Mouse (Mus musculus) telencephalon, adult 2 months (tissue): ENCODE data around the gene Pwp1.
"Not testable (repeated sequence)": the region's sequence is repeated elsewhere in the genome, so short reads cannot be mapped to it uniquely, and the experiment has no call there.

ENCODE experiments used
- DNase-seq: peaks from one replicate; pipeline ENCODE4 v3.0.0-alpha.2; 2011; ENCODE audit warnings: low read depth, low spot score

Gene Pwp1

GRCm38 (mm10) chr10:85829085-85829853, at the start of gene Pwp1:
TSS of gene Pwp1 (plus strand) at chr10:85829494.
- DNase-seq: peak; percentile 38

DNA sequence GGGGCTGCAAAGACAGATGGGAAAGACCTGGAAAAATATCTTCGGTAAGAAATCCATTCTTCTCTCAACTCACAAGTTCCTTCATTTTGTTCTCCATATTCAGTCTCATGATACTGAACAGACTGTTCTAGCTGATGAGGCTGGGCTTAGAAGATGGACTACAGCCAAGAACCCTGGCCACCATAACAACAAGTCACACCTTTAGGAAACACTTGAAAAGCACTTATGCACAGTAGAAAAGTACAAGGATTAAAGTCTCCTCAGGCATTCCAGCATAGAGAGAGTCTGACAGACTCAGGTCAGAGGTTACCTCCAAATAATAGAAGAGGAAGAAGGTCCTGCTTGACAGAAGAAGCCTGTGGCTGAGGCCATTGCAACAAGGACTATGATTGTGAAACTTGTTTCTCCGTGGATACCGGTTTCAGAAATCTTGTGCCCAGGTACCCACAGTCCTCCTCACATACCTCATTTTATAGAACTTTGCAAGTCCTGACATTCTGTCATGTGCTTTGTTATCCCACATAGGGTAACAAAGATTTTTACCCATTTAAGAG, 7.1 kb upstream of the Pwp1 start:
- not testable (repeated sequence) for DNase-seq

DNA sequence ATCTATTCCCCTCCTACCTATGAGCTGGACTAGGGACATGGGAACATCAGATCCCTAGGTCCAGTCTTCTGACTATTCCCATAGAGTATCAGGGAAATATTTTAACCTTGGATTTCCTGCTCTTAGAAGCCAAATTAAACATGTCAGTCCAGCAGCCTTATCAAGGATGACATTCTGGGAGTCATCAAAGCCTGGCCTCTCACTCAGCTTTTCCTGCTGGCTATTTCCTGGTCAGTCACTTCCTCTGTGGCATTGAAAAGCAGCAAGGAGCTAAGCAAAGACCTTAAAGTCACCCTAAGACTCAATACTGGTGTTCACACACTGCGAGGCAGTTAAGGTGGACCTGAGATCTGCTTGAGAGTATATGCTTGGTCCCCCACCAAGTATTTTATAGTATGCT, 5.5 kb upstream of the Pwp1 start:
- DNase-seq: not testable (repeated sequence)

DNA sequence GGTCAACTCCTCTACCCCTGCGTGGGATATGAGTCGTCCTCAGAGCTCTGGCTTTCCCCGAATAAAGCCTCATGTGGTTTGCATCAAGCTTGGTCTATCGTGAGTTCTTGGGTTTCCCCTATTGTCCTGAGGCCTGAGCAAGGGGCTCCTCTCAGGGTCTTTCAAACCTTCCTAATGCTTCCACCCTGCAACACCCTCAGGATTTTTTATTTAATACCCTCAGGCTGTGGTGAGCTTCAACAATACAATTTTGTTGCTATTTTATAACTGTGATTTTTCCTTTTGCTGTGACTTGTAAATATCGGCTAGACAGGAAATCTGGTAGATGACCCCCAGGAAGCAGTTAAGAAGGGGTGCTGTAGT, 591 bp upstream of the Pwp1 start:
- DNase-seq: not testable (repeated sequence)

- DNase-seq: no peak
These were observed 17.0 kb downstream of the Pwp1 start for GRCm38 (mm10) chr10:85846105-85846862.

DNA sequence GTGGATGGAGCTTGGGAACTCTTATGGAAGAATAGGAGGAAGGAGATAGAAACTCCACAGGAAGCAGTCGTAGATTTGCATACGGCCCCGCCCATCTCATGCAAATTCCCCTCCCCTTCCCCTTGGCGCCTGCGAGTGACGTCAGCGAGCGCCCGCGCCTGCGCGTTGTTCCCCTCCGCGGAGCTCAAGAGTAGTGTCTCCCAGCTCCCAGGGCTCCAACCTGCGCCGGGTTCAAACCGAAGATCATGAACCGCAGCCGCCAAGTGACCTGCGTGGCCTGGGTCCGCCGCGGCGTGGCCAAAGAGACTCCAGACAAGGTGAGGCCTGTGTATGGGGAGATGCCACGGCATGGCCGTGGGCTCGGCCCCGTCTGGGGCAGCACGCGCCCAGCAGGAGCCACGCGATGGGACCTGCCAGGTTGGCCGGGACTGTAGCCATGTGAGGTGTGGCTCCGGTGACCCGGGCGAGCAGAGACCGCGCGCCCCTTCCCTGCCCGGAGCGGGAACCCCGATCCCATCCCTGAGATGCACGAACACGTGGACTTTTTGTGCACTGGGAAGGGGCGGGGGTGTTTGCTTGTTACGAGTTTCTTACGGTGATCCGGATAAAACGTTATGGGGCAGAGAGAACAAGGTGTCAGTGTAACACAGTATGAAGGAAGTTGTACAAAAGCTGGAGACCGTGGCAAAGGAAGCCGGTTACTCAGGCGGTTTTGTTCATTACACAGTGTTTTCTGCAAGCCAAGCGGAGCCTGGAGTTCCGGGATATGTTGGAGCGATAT, 42.6 kb downstream of the Pwp1 start:
- DNase-seq: peak; percentile 88

DNA sequence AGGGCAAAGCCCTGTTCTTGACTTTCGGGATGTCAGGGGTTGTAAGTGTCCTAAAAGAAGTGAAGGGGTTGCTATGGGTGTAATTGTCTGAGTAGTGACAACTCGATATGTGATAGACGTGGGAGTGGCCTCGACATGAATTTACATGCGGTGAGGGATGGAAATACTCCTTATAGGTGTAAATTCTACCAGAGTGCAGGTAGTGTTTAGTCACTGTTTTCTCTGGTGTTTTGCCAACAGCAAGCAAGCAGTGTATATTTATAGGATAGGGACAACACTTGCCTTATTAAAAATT, 43.1 kb downstream of the Pwp1 start:
- DNase-seq: no peak

GRCm38 (mm10) chr10:85873861-85874544, 44.7 kb downstream of the Pwp1 start:
- DNase-seq: no peak

GRCm38 (mm10) chr10:85875812-85876211, 46.5 kb downstream of the Pwp1 start:
- no peak for DNase-seq

GRCm38 (mm10) chr10:85879886-85880486, 50.7 kb downstream of the Pwp1 start:
- DNase-seq: no peak

DNA sequence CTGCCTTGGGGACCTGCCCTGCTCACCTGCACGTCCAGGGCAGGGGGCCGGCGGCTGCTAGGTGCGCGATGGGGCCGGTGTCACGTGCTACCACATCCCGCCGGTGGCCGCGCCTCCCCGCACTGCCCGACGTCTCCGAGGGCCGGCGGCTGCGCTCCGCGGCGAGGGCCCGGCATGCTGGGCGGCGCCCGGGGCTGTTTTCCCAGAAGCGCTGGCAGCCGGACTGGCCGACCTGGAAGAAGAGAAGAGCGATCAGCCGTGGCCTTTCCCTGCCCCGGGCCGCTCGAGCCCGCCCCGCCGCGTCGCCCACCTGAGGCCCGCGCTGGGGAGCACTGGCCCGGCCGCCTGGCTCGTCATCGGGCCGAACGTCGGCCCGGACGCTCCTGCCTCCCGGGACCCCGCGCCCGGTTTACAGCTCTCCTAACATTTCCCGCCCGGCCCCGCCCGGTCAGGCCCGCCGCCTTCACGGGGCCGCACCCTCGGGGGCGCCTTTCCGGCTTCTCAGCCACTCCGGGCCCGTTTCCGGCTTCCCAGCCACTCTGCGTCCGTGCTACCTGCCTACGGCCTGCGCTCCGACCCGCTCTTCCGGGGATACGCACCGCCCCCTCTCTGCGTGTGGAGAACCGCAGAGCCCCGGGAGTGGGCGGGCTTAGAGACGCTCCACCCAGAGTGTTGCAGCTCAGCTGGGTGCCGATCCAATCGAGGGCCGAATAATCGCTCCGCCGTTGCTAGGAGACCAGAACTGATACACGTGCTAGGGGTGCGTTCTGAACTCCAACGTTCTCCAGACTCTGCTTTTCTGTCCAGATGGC, 87.4 kb downstream of the Pwp1 start, which contains the start of gene Prdm4:
Prdm4 (minus strand) TSS at position 645 of the 812 bp plus-strand sequence.
- peak; percentile 99 for DNase-seq

DNA sequence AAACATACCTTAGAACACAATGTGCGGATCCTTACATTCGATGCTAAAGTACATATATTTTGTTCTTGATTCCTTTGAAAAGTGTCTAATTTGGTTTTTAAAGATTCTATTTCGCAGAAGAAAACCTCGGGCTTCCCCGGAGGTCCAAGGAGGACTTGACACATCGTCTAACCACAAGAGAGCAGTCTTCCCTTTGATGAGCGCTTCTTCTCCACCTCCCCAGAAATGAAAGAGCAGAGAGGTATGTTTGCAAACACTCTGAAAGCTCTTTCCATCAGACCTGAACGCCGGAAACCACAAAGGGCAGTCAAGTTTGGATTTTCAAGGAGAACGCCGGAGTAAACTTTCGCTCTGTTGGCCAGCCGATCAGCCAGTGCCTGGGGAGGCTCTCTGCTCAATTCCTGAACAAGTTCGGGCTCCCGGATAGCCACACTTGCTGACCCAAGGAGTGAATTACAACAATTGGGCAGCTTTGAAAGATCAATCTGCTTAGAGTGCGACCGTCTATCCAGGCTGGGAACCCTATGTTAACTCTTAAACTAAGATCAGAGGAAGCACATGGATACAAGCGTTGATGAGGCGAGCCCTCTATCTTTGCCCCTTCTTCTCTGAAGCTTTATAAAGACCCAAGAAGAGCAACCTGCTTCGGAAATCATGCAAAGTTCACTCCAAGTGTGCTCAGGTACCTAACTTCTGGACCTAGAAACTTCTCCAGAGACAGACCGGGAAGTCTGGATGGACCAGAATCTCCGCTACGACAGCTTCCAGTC, 98.6 kb downstream of the Pwp1 start, which contains the start of gene Ascl4:
Ascl4 (plus strand) TSS at position 6 of the 770 bp plus-strand sequence.
- DNase-seq: no peak

GRCm38 (mm10) chr10:85928499-85929207, 99.4 kb downstream of the Pwp1 start:
- DNase-seq: peak; percentile 79

- no peak for DNase-seq
These were observed 99.9 kb downstream of the Pwp1 start for GRCm38 (mm10) chr10:85929208-85929591.

- DNase-seq: no peak
These were observed 100.7 kb downstream of the Pwp1 start for GRCm38 (mm10) chr10:85929962-85930361.

GRCm38 (mm10) chr10:85936280-85936965, 107.1 kb downstream of the Pwp1 start:
- DNase-seq: no peak
